Mouse (Mus musculus): ENCODE data around the gene Skida1.
"Not testable (repeated sequence)": the region's sequence is repeated elsewhere in the genome, so short reads cannot be mapped to it uniquely, and the experiment has no call there.

Skida1 gene

DNA sequence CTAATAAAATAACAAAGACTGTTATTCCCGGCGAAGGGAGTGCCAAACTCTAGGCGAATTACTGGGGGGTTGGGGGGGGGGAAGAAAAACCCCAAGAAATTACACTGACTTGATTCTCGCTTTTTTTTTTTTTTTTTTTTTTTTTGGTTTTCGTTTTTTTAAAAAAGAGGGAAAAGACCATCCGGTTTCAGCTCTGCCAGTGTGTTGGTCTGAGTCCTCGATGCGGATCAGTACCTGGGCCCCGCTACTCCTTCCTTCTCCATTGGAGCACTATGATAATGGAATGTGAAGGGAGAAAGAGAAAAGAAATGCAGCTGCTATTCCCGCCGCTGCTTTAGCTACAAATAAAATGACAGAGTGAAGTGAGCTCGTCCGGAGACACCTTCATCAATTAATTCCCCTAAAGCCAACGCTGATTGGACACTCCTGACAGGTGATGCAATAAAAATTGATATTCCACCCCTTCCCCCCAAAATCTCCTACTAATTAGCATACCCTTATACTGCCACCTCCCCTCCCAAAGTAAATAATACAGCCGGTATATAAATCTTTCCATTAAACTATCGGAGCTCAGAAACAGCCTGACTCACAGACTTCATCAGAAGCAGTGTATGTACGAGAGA is at the start of gene Skida1:
Gene Skida1, minus strand, starts transcription at position 599 of the 623 bp plus-strand sequence.
- DNase-seq (ENCODE audit: low read depth, low spot score), result no peak

DNA sequence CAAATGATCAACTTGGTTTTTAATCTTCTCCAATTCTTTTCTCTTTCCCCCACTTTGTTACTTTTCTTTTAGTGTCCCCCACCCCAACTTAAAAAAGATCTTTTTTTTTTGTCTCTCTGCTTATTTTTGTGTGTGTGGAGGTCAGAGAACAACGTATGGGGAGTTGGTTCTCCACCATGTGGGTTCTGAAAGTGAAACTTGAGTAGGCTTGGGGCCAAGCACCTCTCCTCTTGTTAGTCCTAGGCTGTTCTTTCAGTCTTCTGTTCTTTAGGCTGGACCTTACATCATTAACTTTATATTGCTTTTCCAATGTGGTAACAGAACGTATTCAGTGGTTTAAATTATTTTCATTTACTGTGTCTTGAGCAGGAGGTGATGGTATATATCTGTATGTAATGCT is 47.0 kb upstream of the Skida1 start:
- DNase-seq (ENCODE audit: low read depth, low spot score), result no peak

DNA sequence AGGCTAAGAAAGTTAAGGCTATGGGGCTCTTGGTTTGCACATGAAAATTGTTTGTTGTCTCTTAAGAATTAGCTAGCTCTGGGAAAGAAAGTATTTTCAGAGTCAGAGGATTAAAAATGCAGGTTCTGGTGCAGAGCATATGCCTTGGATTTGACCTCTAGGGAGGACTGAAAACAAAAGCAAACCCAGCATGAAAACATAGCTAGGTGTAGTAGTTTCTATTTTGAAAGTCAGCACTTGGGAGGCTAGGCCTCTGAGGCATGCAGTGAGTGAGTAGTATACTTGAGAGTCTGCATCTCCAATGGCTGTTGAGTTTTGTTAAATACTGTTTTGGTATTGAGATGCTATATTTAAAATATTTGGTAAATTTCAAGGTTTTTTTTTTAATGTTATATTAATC is 45.5 kb upstream of the Skida1 start:
- no peak for DNase-seq (ENCODE audit: low read depth, low spot score)

- DNase-seq (ENCODE audit: low read depth, low spot score), result no peak
Measured at GRCm38 (mm10) chr2:18093858-18094257, 45.0 kb upstream of the Skida1 start.

DNA sequence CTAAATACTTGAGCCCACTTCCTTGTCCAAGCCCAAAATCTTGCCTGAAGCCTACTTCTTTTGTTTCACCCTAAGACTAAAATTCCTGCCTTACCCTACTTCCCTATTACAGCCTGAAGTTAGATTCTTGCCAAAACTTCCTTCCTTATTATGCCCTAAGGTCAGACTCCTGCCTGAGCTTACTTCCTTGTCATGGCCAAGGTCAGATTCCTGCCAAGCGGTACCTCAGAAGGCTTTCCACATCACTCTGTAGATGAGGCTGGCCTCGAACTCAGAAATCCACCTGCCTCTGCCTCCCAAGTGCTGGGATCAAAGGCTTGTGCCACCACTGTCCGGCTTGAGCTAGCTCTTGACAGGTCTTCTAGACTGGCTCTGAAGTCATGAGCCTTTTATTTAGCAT is 38.8 kb upstream of the Skida1 start:
- DNase-seq (ENCODE audit: low read depth, low spot score), result not testable (repeated sequence)

GRCm38 (mm10) chr2:18080182-18080860 is 31.5 kb upstream of the Skida1 start:
- DNase-seq (ENCODE audit: low read depth, low spot score), result no peak

DNA sequence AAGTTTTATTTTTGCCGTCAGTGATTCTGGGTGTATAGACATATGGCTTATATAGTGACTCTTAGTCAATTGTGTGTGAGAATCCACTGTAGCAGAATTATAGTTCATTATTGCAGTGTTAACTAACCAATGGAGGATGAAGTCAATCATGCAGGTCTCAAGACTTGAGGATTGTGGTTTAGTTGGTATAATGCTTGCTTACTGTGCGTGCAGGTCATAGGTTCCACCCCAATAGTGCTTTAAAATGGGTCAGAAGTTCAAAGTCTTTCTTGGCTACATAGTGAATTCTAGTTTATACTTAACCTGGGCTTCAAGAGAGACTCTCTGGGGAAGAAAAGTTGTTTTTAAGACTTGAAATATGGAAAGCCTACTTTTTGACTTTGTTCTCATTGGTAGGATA is 23.1 kb upstream of the Skida1 start:
- no peak for DNase-seq (ENCODE audit: low read depth, low spot score)

- no peak for DNase-seq (ENCODE audit: low read depth, low spot score)
Measured at GRCm38 (mm10) chr2:18068071-18068796, 19.4 kb upstream of the Skida1 start.

GRCm38 (mm10) chr2:18066436-18066835 is 17.6 kb upstream of the Skida1 start:
- no peak for DNase-seq (ENCODE audit: low read depth, low spot score)

DNA sequence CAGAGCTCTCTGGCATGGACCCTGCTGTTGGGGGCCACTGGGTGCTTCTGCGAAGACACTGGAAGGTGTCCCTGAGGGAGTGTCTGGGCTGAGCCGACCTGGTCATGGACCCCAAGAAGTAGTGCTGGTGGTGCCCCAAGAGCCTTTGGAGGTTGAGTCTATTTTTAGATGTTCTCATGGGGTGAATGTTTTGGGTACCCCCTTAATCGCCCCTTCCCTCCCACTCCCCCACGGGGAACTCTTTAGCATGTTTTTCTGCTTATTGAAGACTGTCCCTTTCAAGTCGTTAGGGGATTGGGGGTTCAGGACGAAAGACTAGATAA is 16.8 kb upstream of the Skida1 start:
- no peak for DNase-seq (ENCODE audit: low read depth, low spot score)

GRCm38 (mm10) chr2:18064941-18065707 is 16.3 kb upstream of the Skida1 start:
- no peak for DNase-seq (ENCODE audit: low read depth, low spot score)

GRCm38 (mm10) chr2:18064356-18064858 is 15.6 kb upstream of the Skida1 start:
- DNase-seq (ENCODE audit: low read depth, low spot score), result peak; percentile 85

DNA sequence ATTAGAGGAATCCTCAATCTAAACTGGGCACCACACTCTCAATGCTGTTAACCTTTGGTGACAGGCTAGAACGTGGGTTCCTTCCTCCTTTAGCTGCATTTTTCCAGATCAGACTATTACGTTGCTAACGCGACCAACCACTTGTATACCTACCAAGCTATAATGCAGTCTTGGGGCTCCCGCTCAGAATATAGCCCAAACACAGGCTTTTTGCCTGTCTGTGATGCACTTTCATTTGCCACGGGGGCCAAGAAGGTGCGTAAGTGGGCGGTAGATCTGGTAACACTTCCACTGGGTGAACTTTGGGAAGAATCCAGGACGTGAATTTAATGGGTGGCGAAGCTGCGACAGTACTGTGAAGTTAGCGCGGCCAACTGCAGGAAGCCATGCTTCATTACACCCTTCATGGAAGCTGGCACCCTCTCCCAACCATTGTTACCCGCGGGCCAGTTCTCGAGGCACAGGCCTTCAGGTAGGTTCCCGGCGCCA is 15.0 kb upstream of the Skida1 start:
- no peak for DNase-seq (ENCODE audit: low read depth, low spot score)

GRCm38 (mm10) chr2:18060396-18060795 is 11.5 kb upstream of the Skida1 start:
- DNase-seq (ENCODE audit: low read depth, low spot score), result no peak

DNA sequence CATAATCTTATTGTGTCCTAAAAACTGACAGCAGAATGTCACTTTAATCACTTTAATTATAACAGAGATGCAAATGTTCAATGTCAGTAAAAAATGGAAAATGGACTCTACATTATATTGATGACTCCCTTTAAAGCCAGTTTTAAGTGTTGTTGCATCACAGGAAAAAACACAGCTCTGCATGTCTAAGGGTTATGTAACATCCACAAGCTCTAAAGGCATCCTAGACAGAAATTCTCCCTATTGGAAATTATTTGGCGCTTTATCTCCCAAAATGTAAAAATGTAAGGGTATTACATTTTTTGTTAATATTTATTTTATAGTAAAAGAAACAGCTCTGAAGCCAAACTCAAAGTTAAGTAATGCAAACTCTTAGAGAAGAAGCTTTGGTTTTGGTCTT is 11.0 kb upstream of the Skida1 start:
- no peak for DNase-seq (ENCODE audit: low read depth, low spot score)

DNA sequence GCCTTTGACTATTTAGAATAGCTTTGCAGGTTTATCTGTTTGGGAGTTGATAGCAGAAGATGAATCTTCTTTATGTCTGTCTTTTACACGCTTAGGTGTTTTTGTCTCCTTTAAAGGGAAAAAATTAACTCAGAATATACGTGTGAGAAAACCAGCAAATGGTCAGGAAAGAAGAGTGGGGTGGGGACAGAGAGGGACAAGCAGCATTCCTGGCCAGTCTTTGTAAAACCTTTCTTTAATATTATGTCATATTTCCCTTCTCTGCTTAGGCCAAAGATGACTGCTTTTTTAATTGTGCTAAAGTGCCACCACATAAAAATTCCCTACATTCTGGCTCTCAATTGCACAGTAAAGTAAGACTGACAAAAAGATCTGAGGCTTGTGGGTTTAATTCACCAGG is 10.2 kb upstream of the Skida1 start:
- DNase-seq (ENCODE audit: low read depth, low spot score), result no peak

- DNase-seq (ENCODE audit: low read depth, low spot score), result no peak
Measured at GRCm38 (mm10) chr2:18058146-18058708, 9.4 kb upstream of the Skida1 start.

- DNase-seq (ENCODE audit: low read depth, low spot score), result no peak
Measured at GRCm38 (mm10) chr2:18057336-18058145, 8.7 kb upstream of the Skida1 start.

DNA sequence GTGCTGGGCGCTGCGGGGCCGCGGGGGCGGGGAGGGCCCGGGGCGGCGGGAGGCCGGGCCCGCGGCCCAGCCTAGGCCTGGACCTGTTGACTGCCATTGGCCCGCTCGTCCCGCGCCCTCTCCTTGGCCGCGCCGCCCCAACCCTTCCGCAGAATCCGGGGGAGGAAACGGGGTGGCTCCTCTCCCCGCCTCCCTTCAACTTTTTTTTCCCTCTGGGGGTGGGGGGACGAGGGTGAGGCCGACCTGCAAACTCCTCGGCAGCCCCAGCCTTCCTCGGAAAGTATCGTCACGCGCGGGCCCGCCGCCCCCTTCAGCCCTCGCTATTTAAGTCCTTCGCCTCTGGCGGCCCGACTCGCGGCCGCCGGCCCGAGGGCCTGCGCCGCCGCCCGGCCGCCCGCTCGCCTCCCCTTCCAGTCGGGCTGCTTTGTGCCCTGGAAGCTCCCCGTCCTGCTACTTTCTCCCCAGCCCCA is 8.0 kb upstream of the Skida1 start:
- no peak for DNase-seq (ENCODE audit: low read depth, low spot score)

GRCm38 (mm10) chr2:18055929-18056785 is 7.3 kb upstream of the Skida1 start:
- DNase-seq (ENCODE audit: low read depth, low spot score), result no peak
